Mouse (Mus musculus) hindbrain, embryonic 13.5 days (tissue): ENCODE measurements at regions not wholly inside any gene's neighbourhood (a gene's known extent, or its start where the extent isn't known, plus 50 kb on each side); places are given as distances from the start of the nearest gene placed in this dataset.
A peak's percentile ranks its signal among the peaks of the same experiment; 100 is the strongest.
"Not testable (repeated sequence)": the region's sequence is repeated elsewhere in the genome, so short reads cannot be mapped to it uniquely, and the experiment has no call there.

Source experiments
- ATAC-seq: fragments of 200-750 bp; cut with Nextera tagmentation; 2 replicates; pipeline ENCODE4 v1.8.0; 2017; ENCODE audit warnings: moderate TSS enrichment; ENCODE audit not compliant: low FRiP score
- H3K27ac ChIP-seq: fragments of 300-500 bp; sonication (generic); 2 replicates; pipeline ENCODE4 v1.5.1; 2015; ENCODE audit warnings: inconsistent platforms, mild to moderate bottlenecking, moderate library complexity
- H3K27me3 ChIP-seq: fragments of 300-500 bp; sonication (generic); 2 replicates; pipeline ENCODE4 v1.6.1; 2015; ENCODE audit warnings: mild to moderate bottlenecking, inconsistent platforms
- H3K36me3 ChIP-seq: fragments of 300-500 bp; sonication (generic); 2 replicates; pipeline ENCODE4 v1.6.1; 2015; ENCODE audit warnings: mild to moderate bottlenecking, inconsistent platforms
- H3K4me1 ChIP-seq: fragments of 300-500 bp; sonication (generic); replicated peaks from 2 replicates; pipeline ENCODE4 v1.6.1; 2015; ENCODE audit warnings: inconsistent platforms
- H3K4me2 ChIP-seq: fragments of 300-500 bp; sonication (generic); 2 replicates; pipeline ENCODE4 v1.6.1; 2015; ENCODE audit warnings: inconsistent platforms, mild to moderate bottlenecking, moderate library complexity
- H3K4me3 ChIP-seq: fragments of 300-500 bp; sonication (generic); 2 replicates; pipeline ENCODE4 v1.5.1; 2015; ENCODE audit warnings: mild to moderate bottlenecking, inconsistent platforms
- H3K9ac ChIP-seq: fragments of 300-500 bp; sonication (generic); 2 replicates; pipeline ENCODE4 v1.6.1; 2015; ENCODE audit warnings: mild to moderate bottlenecking, inconsistent platforms
- H3K9me3 ChIP-seq: fragments of 300-500 bp; sonication (generic); 2 replicates; pipeline ENCODE4 v1.6.1; 2016; ENCODE audit warnings: inconsistent platforms
- WGBS: fragments of 180-500 bp; shearing (Covaris S2); methylation state at CpG from one replicate; pipeline ENCODE4 v1.1.7; 2015; 5-methylcytosine and 5-hydroxymethylcytosine counted together

GRCm38 (mm10) chr3:149052295-149052902, 62.0 kb upstream of the Adgrl2 start:
- H3K4me2 ChIP-seq, H3K4me1 ChIP-seq, H3K9ac ChIP-seq, H3K9me3 ChIP-seq, H3K27ac ChIP-seq, ATAC-seq, H3K36me3 ChIP-seq, H3K27me3 ChIP-seq, H3K4me3 ChIP-seq: not testable (repeated sequence)
- 95% methylated on average over 1 of the region's 1 CpGs for WGBS

- no peak for ATAC-seq
- no peaks in the 10 kb centered on the region for H3K27me3 ChIP-seq
- no peaks in the 10 kb centered on the region for H3K36me3 ChIP-seq
- no peaks in the 10 kb centered on the region for H3K9me3 ChIP-seq
- H3K4me2 ChIP-seq = no peak overlapping the region
- no peak overlapping the region for H3K9ac ChIP-seq
- no peak overlapping the region for H3K27ac ChIP-seq
- H3K4me3 ChIP-seq = no peak overlapping the region
- WGBS = 89% methylated on average over 5 of the region's 5 CpGs
- H3K4me1 ChIP-seq = peaks cover 16% of the 10 kb centered on the region
These were observed 55.0 kb upstream of the Adgrl2 start for GRCm38 (mm10) chr3:149045343-149045742.

GRCm38 (mm10) chr3:149043901-149044300, 53.5 kb upstream of the Adgrl2 start:
- Histone ChIP-seq H3K36me3 (no peaks in the 10 kb centered on the region), H3K4me3 (no peak overlapping the region), H3K4me1 (peaks cover 16% of the 10 kb centered on the region), H3K27ac (no peak overlapping the region), H3K9ac (no peak overlapping the region), H3K9me3 (no peaks in the 10 kb centered on the region), H3K27me3 (no peaks in the 10 kb centered on the region), H3K4me2 (no peak overlapping the region)
- 74% methylated on average over 4 of the region's 4 CpGs for WGBS
- ATAC-seq = no peak

- Histone ChIP-seq H3K4me2 (peak overlapping the region; percentile 20; the same call in 1 of the 2 replicates), H3K27me3 (no peaks in the 10 kb centered on the region), H3K4me1 (peaks cover 16% of the 10 kb centered on the region), H3K9ac (no peak overlapping the region), H3K9me3 (no peaks in the 10 kb centered on the region), H3K4me3 (no peak overlapping the region), H3K36me3 (no peaks in the 10 kb centered on the region), H3K27ac (no peak overlapping the region)
- WGBS = 11% methylated on average over 9 of the region's 9 CpGs
- peak; percentile 82 for ATAC-seq
These were observed 52.2 kb upstream of the Adgrl2 start for GRCm38 (mm10) chr3:149042527-149042926.

- H3K9ac ChIP-seq = no peak overlapping the region
- peaks cover 16% of the 10 kb centered on the region for H3K4me1 ChIP-seq
- no peaks in the 10 kb centered on the region for H3K9me3 ChIP-seq
- H3K4me2 ChIP-seq = no peak overlapping the region
- no peaks in the 10 kb centered on the region for H3K27me3 ChIP-seq
- H3K36me3 ChIP-seq = no peaks in the 10 kb centered on the region
- H3K27ac ChIP-seq = no peak overlapping the region
- no peak overlapping the region for H3K4me3 ChIP-seq
- WGBS = 54% methylated on average over 3 of the region's 3 CpGs
- ATAC-seq = no peak
These were observed 50.8 kb upstream of the Adgrl2 start for GRCm38 (mm10) chr3:149041188-149041587.
